Mouse (Mus musculus): ENCODE measurements around the gene Fam102a.

Fam102a gene

GRCm38 (mm10) chr2:32607262-32607947 is 72.3 kb downstream of the Fam102a start:
- CTCF ChIA-PET = interaction anchor here (0.5 to 0.6 kb wide), 2 partner anchors 402 to 535 kb away, joined by 3 to 4 read pairs; no protein-coding TSS in a partner anchor

DNA sequence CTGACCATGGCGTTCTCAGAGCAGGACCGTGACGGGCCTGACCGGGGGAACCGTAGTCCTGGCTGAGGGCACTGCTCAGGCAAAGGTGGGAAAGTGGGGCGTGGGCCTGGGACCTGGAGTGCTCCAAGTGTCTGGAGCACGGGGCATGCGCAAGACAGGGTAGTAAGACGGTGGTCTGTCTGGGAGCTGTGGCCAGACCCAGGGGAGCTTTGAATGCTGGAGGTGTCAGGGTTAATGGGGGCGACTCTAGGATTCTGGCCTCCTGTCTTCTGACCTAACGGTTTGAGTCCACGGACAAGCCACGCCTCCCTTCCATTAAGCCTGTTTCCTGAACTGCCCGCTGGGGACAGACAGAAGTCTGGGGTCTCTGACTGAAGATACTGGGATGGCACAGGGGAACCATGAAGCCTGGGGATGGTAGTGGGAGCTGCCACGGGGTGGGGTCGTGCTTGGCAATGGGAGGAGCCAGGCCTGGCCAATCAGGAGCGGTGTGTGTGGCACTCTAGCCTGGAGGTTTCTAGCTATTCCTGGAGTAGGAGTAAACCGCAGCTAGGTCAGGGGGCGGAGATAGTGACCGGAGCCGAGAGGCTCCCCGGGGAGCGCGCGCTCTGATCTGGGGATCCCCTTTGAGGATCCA is 73.1 kb downstream of the Fam102a start:
- CTCF ChIA-PET = interaction anchor here (1.0 kb wide), 1 partner anchor 22 kb away, joined by 3 read pairs; no protein-coding TSS in a partner anchor

GRCm38 (mm10) chr2:32608778-32609435 is 73.8 kb downstream of the Fam102a start:
- CTCF ChIA-PET = interaction anchor here (1.0 to 2.1 kb wide), 2 partner anchors 22 to 25 kb away, joined by 3 to 9 read pairs; no protein-coding TSS in a partner anchor

DNA sequence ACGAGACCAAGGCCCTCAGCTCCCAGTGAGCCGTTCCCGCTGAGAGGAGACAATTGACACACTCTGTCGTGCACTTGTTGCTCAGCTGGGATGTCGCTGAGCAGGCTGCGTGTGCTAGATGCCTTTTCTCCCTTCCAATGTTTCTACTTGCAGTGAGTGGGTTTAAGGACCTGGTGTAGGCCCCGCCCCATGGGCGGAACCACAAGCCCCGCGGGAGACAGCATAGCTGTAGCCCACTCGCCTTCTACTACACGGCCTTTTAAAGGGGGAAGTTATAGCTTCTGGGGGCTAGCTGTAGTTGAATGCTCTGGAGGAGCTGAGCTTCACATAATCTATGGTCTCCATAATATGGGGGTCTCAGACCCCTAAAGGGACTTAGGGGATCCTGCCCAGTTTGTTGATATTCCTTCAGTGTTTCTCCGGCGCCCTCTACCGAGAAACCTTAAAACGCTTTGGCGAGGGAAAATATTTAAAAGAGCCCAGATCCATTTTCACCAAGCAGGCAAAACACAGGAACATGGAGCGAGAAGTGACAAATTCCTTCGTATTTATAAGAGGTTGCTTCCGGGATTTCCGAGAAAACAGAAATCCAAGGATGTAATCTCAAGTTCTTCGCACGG is 75.6 kb downstream of the Fam102a start:
- CTCF ChIA-PET = interaction anchor here (2.1 kb wide), 1 partner anchor 27 kb away, joined by 9 read pairs; no protein-coding TSS in a partner anchor

GRCm38 (mm10) chr2:32612274-32612673 is 77.1 kb downstream of the Fam102a start:
- CTCF ChIA-PET = no interaction called here

- CTCF ChIA-PET = no interaction called here
These were observed 82.0 kb downstream of the Fam102a start for GRCm38 (mm10) chr2:32617109-32617508.

DNA sequence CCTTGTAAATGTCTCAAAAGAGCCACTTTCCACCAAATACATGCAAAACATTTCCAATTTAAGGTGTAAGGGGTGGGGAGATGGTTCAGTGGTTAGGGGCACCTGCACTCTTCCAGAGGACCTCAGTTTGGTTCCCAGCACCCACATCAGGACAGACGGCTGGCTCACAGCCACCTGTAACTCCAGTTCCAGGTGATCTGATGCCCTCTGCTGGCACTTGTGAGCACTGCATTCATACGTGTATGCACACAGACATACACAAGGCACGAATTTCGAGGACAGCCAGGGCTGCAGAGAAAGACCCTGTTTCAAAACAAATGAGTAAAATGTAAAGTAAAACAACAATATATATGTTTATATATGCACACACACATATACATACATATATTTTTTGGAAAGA is 82.5 kb downstream of the Fam102a start:
- CTCF ChIA-PET = no interaction called here

GRCm38 (mm10) chr2:32618051-32618450 is 82.9 kb downstream of the Fam102a start:
- CTCF ChIA-PET = no interaction called here
